Mouse (Mus musculus) intestine, embryonic 14.5 days (tissue): ENCODE data around the gene Hes1. TPM values are rescaled to one million over a fixed set of nuclear protein-coding genes. Genes with fewer than 3 reads are reported as not detected.
A peak's percentile ranks its signal among the peaks of the same experiment; 100 is the strongest.
"Not testable (repeated sequence)": the region's sequence is repeated elsewhere in the genome, so short reads cannot be mapped to it uniquely, and the experiment has no call there.

ENCODE experiments used
- ATAC-seq: fragments of 200-750 bp; cut with Nextera tagmentation; replicated peaks from 2 replicates; pipeline ENCODE4 v1.8.0; 2017; ENCODE audit warnings: low read depth, moderate number of reproducible peaks, moderate TSS enrichment, moderate library complexity; ENCODE audit not compliant: low FRiP score, low TSS enrichment
- DNase-seq: peaks from one replicate; pipeline ENCODE4 v3.0.0-alpha.2; 2018; ENCODE audit warnings: low spot score
- H3K27ac ChIP-seq: fragments of 300-500 bp; sonication (generic); 2 replicates; pipeline ENCODE4 v1.5.1; 2014; ENCODE audit warnings: low read depth, mild to moderate bottlenecking, control low read depth
- H3K27me3 ChIP-seq: fragments of 300-500 bp; sonication (generic); replicated peaks from 2 replicates; pipeline ENCODE4 v1.6.1; 2014; ENCODE audit warnings: low read length, control low read depth; ENCODE audit not compliant: control insufficient read depth, insufficient read depth
- H3K36me3 ChIP-seq: fragments of 300-500 bp; sonication (generic); 2 replicates; pipeline ENCODE4 v1.6.1; 2014; ENCODE audit warnings: low read length, control low read depth; ENCODE audit not compliant: control insufficient read depth, insufficient read depth
- H3K4me1 ChIP-seq: fragments of 300-500 bp; sonication (generic); replicated peaks from 2 replicates; pipeline ENCODE4 v1.6.1; 2014; ENCODE audit warnings: low read length, control low read depth, mixed read lengths; ENCODE audit not compliant: control insufficient read depth, insufficient read depth
- H3K4me2 ChIP-seq: fragments of 300-500 bp; sonication (generic); 2 replicates; pipeline ENCODE4 v1.6.1; 2014; ENCODE audit warnings: low read length
- H3K4me3 ChIP-seq: fragments of 300-500 bp; sonication (generic); 2 replicates; pipeline ENCODE4 v1.5.1; 2014; ENCODE audit warnings: low read depth, low read length, control low read depth, mixed read lengths
- H3K9ac ChIP-seq: fragments of 300-500 bp; sonication (generic); 2 replicates; pipeline ENCODE4 v1.6.1; 2014; ENCODE audit warnings: mild to moderate bottlenecking, low read length
- H3K9me3 ChIP-seq: fragments of 300-500 bp; sonication (generic); 2 replicates; pipeline ENCODE4 v1.6.1; 2016; ENCODE audit warnings: low read length, control low read depth; ENCODE audit not compliant: control insufficient read depth
- WGBS: fragments of 180-500 bp; shearing (Covaris S2); extraction: QIAGEN DNeasy Blood & Tissue Kit; methylation state at CpG from one replicate; pipeline ENCODE4 v1.1.7; 2014; 5-methylcytosine and 5-hydroxymethylcytosine counted together
- polyA plus RNA-seq: library from polyadenylated mRNA; unstranded; fragments of >200 nt; fragmentation: Nextera tagmentation; extraction: Ambion mirVana; gene quantifications from 2 replicates; pipeline ENCODE4 v1.2.1, GENCODE M21; 2014

Hes1 gene
- polyA plus RNA-seq, 1 experiment from 2014 or later, result 67.2 TPM

- WGBS, result 17% methylated on average over 7 of the region's 7 CpGs
- H3K9ac ChIP-seq, result no peak overlapping the region
- peak overlapping the region; percentile 28 for H3K4me2 ChIP-seq
- ATAC-seq (peak; percentile 40; the same call in 1 of the 2 replicates), DNase-seq (no peak)
- no peaks in the 10 kb centered on the region for H3K27me3 ChIP-seq
- H3K4me1 ChIP-seq, result peaks cover 14% of the 10 kb centered on the region
- H3K4me3 ChIP-seq, result no peak overlapping the region
- H3K36me3 ChIP-seq, result no peaks in the 10 kb centered on the region
- no peaks in the 10 kb centered on the region for H3K9me3 ChIP-seq
- H3K27ac ChIP-seq, result peak overlapping the region; percentile 66; the same call in 1 of the 2 replicates
These were observed 32.3 kb downstream of the Hes1 start for GRCm38 (mm10) chr16:30096475-30096874.

DNA sequence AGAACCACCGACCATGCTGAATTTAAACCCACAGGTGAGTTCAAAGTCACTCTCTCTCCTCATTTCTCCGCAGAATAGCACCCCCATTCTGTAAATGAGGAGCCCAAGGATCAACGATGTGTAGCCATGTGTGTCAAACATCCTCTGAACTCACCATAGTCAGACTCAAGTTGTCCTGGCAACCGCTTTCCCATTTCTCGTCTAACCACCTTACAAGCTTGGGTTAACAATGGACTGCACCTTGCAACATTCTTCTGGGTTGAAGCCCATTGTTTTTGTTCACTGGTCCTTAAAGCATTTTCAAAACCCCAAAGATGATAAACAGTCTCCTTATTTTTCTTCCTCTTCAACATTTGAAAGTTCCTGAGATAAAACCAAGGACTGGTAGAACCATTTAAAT, 34.9 kb downstream of the Hes1 start:
- no peak for DNase-seq
- ATAC-seq, result no peak

DNA sequence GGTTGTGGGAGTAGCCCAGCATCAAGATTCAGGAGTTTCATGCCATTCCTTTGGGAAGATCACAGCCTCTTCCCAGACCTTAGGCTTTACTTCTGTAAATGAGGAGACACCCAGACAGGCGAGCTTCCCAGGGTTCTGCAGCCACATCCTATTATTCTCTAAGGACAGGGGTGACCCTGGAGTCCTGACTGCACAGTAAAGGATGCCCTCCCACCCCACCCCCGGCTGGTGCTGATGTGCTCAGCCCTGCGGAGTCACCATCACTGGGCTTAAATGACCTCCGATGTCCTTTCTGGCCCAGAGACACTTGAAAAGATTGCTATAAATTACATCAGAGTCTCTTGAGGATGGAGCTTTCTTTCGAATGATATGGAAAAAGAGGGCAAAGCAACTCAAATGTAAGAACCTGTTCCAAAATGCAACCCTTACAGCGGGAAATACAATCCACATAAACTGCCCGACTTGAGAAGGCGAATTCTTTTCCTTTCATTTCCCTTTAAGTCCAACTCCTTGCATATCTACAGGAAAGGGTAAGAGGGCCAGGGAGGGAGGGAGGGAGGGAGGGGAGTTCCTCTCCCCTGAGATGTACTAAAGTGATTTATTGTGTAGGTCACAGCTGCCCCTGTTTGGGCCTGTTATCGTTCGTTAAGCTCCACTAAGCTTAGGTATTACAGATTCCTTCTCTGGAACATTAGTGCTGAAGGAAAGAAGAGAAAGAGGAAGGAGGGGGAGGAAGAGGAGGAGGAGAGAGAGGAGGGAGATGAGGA, 38.1 kb downstream of the Hes1 start:
- no peak overlapping the region for H3K4me3 ChIP-seq
- H3K4me1 ChIP-seq, result peaks cover 18% of the 10 kb centered on the region
- H3K27me3 ChIP-seq, result no peaks in the 10 kb centered on the region
- DNase-seq, result no peak
- H3K36me3 ChIP-seq, result no peaks in the 10 kb centered on the region
- H3K9me3 ChIP-seq, result no peaks in the 10 kb centered on the region
- peak overlapping the region; percentile 18; the same call in 1 of the 2 replicates for H3K27ac ChIP-seq
- H3K9ac ChIP-seq, result no peak overlapping the region
- H3K4me2 ChIP-seq, result no peak overlapping the region
- no peak for ATAC-seq
- 19% methylated on average over 10 of the region's 10 CpGs for WGBS

More for the DNA sequence above, 34.9 kb downstream of the Hes1 start:
- no peak overlapping the region for H3K9ac ChIP-seq
- no peaks in the 10 kb centered on the region for H3K27me3 ChIP-seq
- H3K36me3 ChIP-seq, result no peaks in the 10 kb centered on the region
- H3K4me3 ChIP-seq, result no peak overlapping the region
- H3K4me1 ChIP-seq, result peaks cover 32% of the 10 kb centered on the region
- 87% methylated on average over 5 of the region's 5 CpGs for WGBS
- H3K4me2 ChIP-seq, result no peak overlapping the region
- H3K9me3 ChIP-seq, result no peaks in the 10 kb centered on the region
- no peak overlapping the region for H3K27ac ChIP-seq

DNA sequence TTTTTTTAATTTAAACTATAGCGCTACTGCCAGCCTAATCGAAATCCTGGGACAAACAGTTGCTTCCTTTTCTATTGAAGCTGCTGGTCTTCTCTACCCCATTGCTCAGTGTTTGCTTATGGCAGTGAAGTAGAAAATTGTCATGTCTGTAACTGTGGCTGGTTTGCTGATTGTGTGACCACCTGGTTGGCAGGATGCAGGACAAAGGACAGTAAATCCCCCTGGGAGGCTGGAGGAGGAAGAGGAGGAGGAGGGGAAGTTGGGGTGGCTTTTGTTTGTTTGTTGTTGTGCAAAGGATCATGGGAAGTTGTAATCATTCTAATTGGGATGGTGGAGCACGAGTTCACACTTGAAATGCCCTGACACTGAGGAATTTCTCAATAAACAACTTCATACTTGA, 38.8 kb downstream of the Hes1 start:
- no peak overlapping the region for H3K4me2 ChIP-seq
- H3K9ac ChIP-seq, result no peak overlapping the region
- H3K27ac ChIP-seq, result no peak overlapping the region; the same call in 1 of the 2 replicates
- peaks cover 18% of the 10 kb centered on the region for H3K4me1 ChIP-seq
- ATAC-seq (no peak), DNase-seq (no peak)
- H3K36me3 ChIP-seq, result no peaks in the 10 kb centered on the region
- WGBS, result 11% methylated on average over 3 of the region's 3 CpGs
- no peaks in the 10 kb centered on the region for H3K27me3 ChIP-seq
- no peaks in the 10 kb centered on the region for H3K9me3 ChIP-seq
- H3K4me3 ChIP-seq, result no peak overlapping the region

DNA sequence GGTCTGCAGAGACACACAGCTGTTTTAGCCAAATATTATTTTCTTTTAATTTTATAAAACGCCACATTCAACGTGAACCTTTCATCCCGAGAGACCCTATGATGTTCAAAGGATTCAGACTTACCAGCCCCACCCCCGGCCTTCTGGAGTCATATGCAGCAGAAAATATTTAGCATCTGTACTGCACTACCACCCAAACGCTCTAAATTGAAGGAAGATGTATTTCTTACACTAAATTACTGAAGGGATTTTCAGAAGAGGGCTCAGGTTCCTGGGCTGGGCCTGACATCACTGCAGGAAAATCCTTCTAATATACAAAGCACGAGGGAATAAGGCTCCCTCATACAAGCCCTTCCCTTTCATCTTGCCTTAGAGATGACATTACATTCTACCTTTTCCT, 39.3 kb downstream of the Hes1 start:
- no peak for ATAC-seq

DNA sequence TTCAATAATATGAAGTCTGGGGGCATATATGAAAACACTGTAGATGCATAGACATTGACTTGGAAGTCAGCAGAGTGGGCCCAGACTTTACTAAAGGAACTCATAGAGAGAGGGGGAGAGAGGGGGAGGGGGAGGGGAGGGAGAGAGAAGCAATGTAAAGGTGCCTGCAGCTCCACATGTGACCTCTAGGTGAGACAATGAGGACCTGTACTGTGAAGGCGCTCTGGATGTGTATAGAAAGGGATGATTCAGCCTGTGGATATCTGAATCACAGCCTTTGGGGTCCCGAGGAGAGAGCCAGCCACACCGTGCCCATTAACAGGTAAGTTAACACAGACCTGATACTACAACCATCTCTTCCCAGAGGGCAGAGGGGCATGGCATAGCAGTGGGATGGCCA, 40.2 kb downstream of the Hes1 start:
- H3K27me3 ChIP-seq, result no peaks in the 10 kb centered on the region
- no peak overlapping the region for H3K4me3 ChIP-seq
- no peak overlapping the region for H3K27ac ChIP-seq
- H3K9me3 ChIP-seq, result peaks cover 2% of the 10 kb centered on the region; the same call in 1 of the 2 replicates
- ATAC-seq (no peak), DNase-seq (no peak)
- H3K4me2 ChIP-seq, result no peak overlapping the region
- no peaks in the 10 kb centered on the region for H3K36me3 ChIP-seq
- H3K9ac ChIP-seq, result no peak overlapping the region
- WGBS, result 70% methylated on average over 3 of the region's 3 CpGs
- peaks cover 18% of the 10 kb centered on the region for H3K4me1 ChIP-seq

More for the DNA sequence above, 39.3 kb downstream of the Hes1 start:
- Histone ChIP-seq H3K36me3 (no peaks in the 10 kb centered on the region), H3K27ac (no peak overlapping the region), H3K4me2 (no peak overlapping the region), H3K4me3 (no peak overlapping the region), H3K27me3 (no peaks in the 10 kb centered on the region), H3K9me3 (no peaks in the 10 kb centered on the region), H3K9ac (no peak overlapping the region), H3K4me1 (peaks cover 18% of the 10 kb centered on the region)
- 29% methylated on average over 6 of the region's 6 CpGs for WGBS
- DNase-seq, result no peak

DNA sequence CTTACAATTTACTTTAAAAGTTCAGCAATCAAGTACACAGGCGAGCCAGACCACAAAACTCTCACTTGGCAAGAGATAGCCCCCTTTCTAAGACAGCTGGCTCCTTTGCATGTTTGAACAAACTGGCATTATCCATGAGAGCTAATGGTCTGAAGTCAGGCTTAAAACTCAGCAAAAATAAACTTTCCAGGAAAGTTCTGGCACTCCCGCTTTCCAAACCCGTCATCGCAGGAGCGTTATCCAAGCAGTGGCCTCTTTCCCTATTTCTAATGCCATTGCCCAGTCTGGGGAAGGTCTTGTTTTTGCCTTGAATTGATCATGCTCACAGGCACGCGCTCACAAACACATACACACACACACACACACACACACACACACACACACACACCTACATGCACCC, 41.3 kb downstream of the Hes1 start:
- Histone ChIP-seq H3K4me1 (peaks cover 18% of the 10 kb centered on the region), H3K9ac (no peak overlapping the region), H3K27me3 (no peaks in the 10 kb centered on the region), H3K9me3 (peaks cover 8% of the 10 kb centered on the region; the same call in 1 of the 2 replicates), H3K4me3 (no peak overlapping the region), H3K36me3 (no peaks in the 10 kb centered on the region), H3K4me2 (no peak overlapping the region), H3K27ac (no peak overlapping the region)
- WGBS, result 89% methylated on average over 7 of the region's 7 CpGs
- ATAC-seq (no peak), DNase-seq (no peak)

DNA sequence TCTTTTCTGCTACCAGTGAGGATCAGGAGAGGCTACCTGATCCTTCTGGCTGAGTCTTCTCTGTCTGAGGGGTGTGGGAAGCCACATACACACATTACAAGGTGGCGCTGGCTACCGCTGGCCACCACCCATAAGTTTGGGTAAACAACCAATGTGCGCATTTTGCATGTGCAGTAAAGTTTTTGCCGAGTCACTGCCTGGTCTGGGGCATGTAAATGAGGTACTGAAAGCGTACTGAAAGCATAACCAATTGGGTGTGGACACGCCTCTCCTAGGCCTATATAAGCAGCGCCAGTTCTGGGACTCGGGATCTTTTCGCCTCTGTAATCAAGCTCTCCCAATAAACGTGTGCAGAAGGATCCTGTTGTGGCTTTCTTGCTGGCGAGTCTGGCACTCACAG, 44.0 kb downstream of the Hes1 start:
- not testable (repeated sequence) for H3K9me3 ChIP-seq, DNase-seq, H3K9ac ChIP-seq, H3K27me3 ChIP-seq, H3K36me3 ChIP-seq, H3K27ac ChIP-seq, ATAC-seq, H3K4me3 ChIP-seq, H3K4me1 ChIP-seq, H3K4me2 ChIP-seq
- WGBS, result 91% methylated on average over 11 of the region's 11 CpGs

GRCm38 (mm10) chr16:30110466-30110865, 46.3 kb downstream of the Hes1 start:
- peaks cover 3% of the 10 kb centered on the region; the same call in 1 of the 2 replicates for H3K4me1 ChIP-seq
- no peaks in the 10 kb centered on the region for H3K27me3 ChIP-seq
- no peaks in the 10 kb centered on the region for H3K36me3 ChIP-seq
- ATAC-seq (no peak), DNase-seq (no peak)
- no peak overlapping the region for H3K9ac ChIP-seq
- no peak overlapping the region for H3K4me3 ChIP-seq
- 84% methylated on average over 3 of the region's 3 CpGs for WGBS
- H3K27ac ChIP-seq, result no peak overlapping the region
- peaks cover 8% of the 10 kb centered on the region; the same call in 1 of the 2 replicates for H3K9me3 ChIP-seq
- no peak overlapping the region for H3K4me2 ChIP-seq
